Mouse (Mus musculus) urinary bladder, adult 18-20 months (tissue): ENCODE measurements around the gene Vmn1r74.
"Not testable (repeated sequence)": the region's sequence is repeated elsewhere in the genome, so short reads cannot be mapped to it uniquely, and the experiment has no call there.

Source experiments
- DNase-seq, 2 experiments: peaks; one replicate each; pipeline ENCODE4 v3.0.0; 2022; ENCODE audit warnings: low spot score in 2 of 2, mixed read lengths in 2 of 2

The Vmn1r74 gene

GRCm38 (mm10) chr7:11833680-11834079 is at the start of gene Vmn1r74:
TSS of gene Vmn1r74 (plus strand) at chr7:11833980.
- no peak for DNase-seq

GRCm38 (mm10) chr7:11813751-11814150 is 20.0 kb upstream of the Vmn1r74 start:
- no peak for DNase-seq

GRCm38 (mm10) chr7:11822166-11822565 is 11.6 kb upstream of the Vmn1r74 start:
- DNase-seq, result no peak

- DNase-seq, result not testable (repeated sequence)
Measured at GRCm38 (mm10) chr7:11823246-11823645, 10.5 kb upstream of the Vmn1r74 start.

- DNase-seq, result no peak
Measured at GRCm38 (mm10) chr7:11874330-11874729, 40.5 kb downstream of the Vmn1r74 start, which contains the start of gene Vmn1r75. TSS of gene Vmn1r75 (plus strand) at chr7:11874630.
